Mouse (Mus musculus) large intestine, adult 2 months (tissue): ENCODE measurements at regions not wholly inside any gene's neighbourhood (a gene's known extent, or its start where the extent isn't known, plus 50 kb on each side); places are given as distances from the start of the nearest gene placed in this dataset.

Experiments used
- DNase-seq: peaks from one replicate; pipeline ENCODE4 v3.0.0-alpha.2; 2012; ENCODE audit warnings: low read depth, low spot score
- WGBS: fragments of 180-500 bp; shearing (Covaris S2); methylation state at CpG from one replicate; pipeline ENCODE4 v1.1.7; 2018; 5-methylcytosine and 5-hydroxymethylcytosine counted together

- no peak for DNase-seq
- 75% methylated on average over 4 of the region's 4 CpGs for WGBS
Measured at GRCm38 (mm10) chr4:72688842-72689241, 163.6 kb downstream of the Aldoart1 start.

- DNase-seq: no peak
- 56% methylated on average over 2 of the region's 2 CpGs for WGBS
Measured at GRCm38 (mm10) chr4:72674006-72674405, 178.4 kb downstream of the Aldoart1 start.

GRCm38 (mm10) chr4:72671652-72672411 lies 180.6 kb downstream of the Aldoart1 start:
- 61% methylated on average over 5 of the region's 5 CpGs for WGBS
- no peak for DNase-seq

- WGBS: 80% methylated on average over 5 of the region's 5 CpGs
- no peak for DNase-seq
Measured at GRCm38 (mm10) chr4:72669827-72670494, 182.5 kb downstream of the Aldoart1 start.

GRCm38 (mm10) chr4:72664379-72664778 lies 188.1 kb downstream of the Aldoart1 start:
- DNase-seq: no peak

- no peak for DNase-seq
Measured at GRCm38 (mm10) chr4:72662477-72662876, 190.0 kb downstream of the Aldoart1 start.

- 86% methylated on average over 1 of the region's 1 CpGs for WGBS
- DNase-seq: no peak
Measured at GRCm38 (mm10) chr4:72656206-72656605, 196.2 kb downstream of the Aldoart1 start.

- 92% methylated on average over 1 of the region's 1 CpGs for WGBS
- DNase-seq: no peak
Measured at GRCm38 (mm10) chr4:72647130-72647529, 205.3 kb downstream of the Aldoart1 start.

GRCm38 (mm10) chr4:72629416-72629815 lies 223.0 kb downstream of the Aldoart1 start:
- 50% methylated on average over 3 of the region's 3 CpGs for WGBS
- DNase-seq: no peak

- WGBS: 54% methylated on average over 5 of the region's 5 CpGs
- DNase-seq: no peak
Measured at GRCm38 (mm10) chr4:72627219-72627930, 225.1 kb downstream of the Aldoart1 start.

GRCm38 (mm10) chr4:72605107-72605506 lies 247.3 kb downstream of the Aldoart1 start:
- no peak for DNase-seq
- WGBS: 87% methylated on average over 4 of the region's 4 CpGs

- WGBS: 39% methylated on average over 2 of the region's 2 CpGs
- DNase-seq: no peak
Measured at GRCm38 (mm10) chr4:72595494-72595893, 256.9 kb downstream of the Aldoart1 start.

- 18% methylated on average over 1 of the region's 1 CpGs for WGBS
- no peak for DNase-seq
Measured at GRCm38 (mm10) chr4:72592129-72592528, 260.3 kb downstream of the Aldoart1 start.

- whole genome bisulfite sequencing: 40% methylated on average over 1 of the region's 1 CpGs
Measured at GRCm38 (mm10) chr4:72574946-72575345, 277.5 kb downstream of the Aldoart1 start.

GRCm38 (mm10) chr4:72571924-72572323 lies 280.5 kb downstream of the Aldoart1 start:
- DNase-seq: no peak
- WGBS: 75% methylated on average over 2 of the region's 2 CpGs

More at GRCm38 (mm10) chr4:72574946-72575345, 277.5 kb downstream of the Aldoart1 start:
- DNase-seq: no peak

GRCm38 (mm10) chr4:72565186-72565585 lies 287.2 kb downstream of the Aldoart1 start:
- WGBS: 24% methylated on average over 3 of the region's 3 CpGs
- peak; percentile 52 for DNase-seq

- 12% methylated on average over 4 of the region's 4 CpGs for WGBS
- no peak for DNase-seq
Measured at GRCm38 (mm10) chr4:72562909-72563676, 289.3 kb downstream of the Aldoart1 start.

GRCm38 (mm10) chr4:72554276-72554675 lies 298.2 kb downstream of the Aldoart1 start:
- DNase-seq: no peak

- 29% methylated on average over 1 of the region's 1 CpGs for WGBS
- DNase-seq: no peak
Measured at GRCm38 (mm10) chr4:72534563-72534962, 317.9 kb downstream of the Aldoart1 start.

- no peak for DNase-seq
Measured at GRCm38 (mm10) chr4:72524630-72525029, 323.9 kb upstream of the Tle1 start.
